Mouse (Mus musculus): ENCODE data around the gene Inka2.

GRCm38 (mm10) chr3:105755123-105755522 is 50.7 kb downstream of the Inka2 start:
- TF ChIP-seq HCFC1 (IDR thresholded peaks at IDR 0.05; ENCODE audit: borderline replicate concordance, insufficient read depth, low read length) (no peak), ZC3H11A (IDR thresholded peaks at IDR 0.05; ENCODE audit: borderline replicate concordance, low read depth, low read length) (no peak), CHD2 (IDR thresholded peaks at IDR 0.05; ENCODE audit: low read depth, low read length) (no peak), ZNF384 (IDR thresholded peaks at IDR 0.05; ENCODE audit: low read depth, low read length) (no peak)

Data from ES-E14 (cell line).